Mouse (Mus musculus): ENCODE results near the gene Cyb561d1. TPM values are rescaled to one million over a fixed set of nuclear protein-coding genes. Genes with fewer than 3 reads are reported as not detected.
A peak's percentile ranks its signal among the peaks of the same experiment; 100 is the strongest.

The Cyb561d1 gene
- total RNA-seq, 1 experiment from 2014 or later, result 12.1 TPM

GRCm38 (mm10) chr3:108203621-108204325, 2.8 kb upstream of the Cyb561d1 start:
- peak; percentile 77 for DNase-seq

- DNase-seq, result no peak
These were observed 2.2 kb upstream of the Cyb561d1 start for GRCm38 (mm10) chr3:108203212-108203611.

GRCm38 (mm10) chr3:108202506-108202905, 1.5 kb upstream of the Cyb561d1 start:
- no peak for DNase-seq

- DNase-seq, result no peak
These were observed 1.8 kb downstream of the Cyb561d1 start for GRCm38 (mm10) chr3:108199231-108199630.

- DNase-seq, result no peak
These were observed 3.9 kb downstream of the Cyb561d1 start for GRCm38 (mm10) chr3:108197066-108197497.

- no peak for DNase-seq
These were observed 4.9 kb downstream of the Cyb561d1 start for GRCm38 (mm10) chr3:108195941-108196590.

GRCm38 (mm10) chr3:108195287-108195686, 5.7 kb downstream of the Cyb561d1 start:
- no peak for DNase-seq

GRCm38 (mm10) chr3:108193686-108194085, 7.3 kb downstream of the Cyb561d1 start:
- DNase-seq, result no peak

- no peak for DNase-seq
These were observed 11.1 kb downstream of the Cyb561d1 start for GRCm38 (mm10) chr3:108189897-108190296.

GRCm38 (mm10) chr3:108188716-108189490, 12.1 kb downstream of the Cyb561d1 start:
- no peak for DNase-seq

- no peak for DNase-seq
These were observed 13.8 kb downstream of the Cyb561d1 start for GRCm38 (mm10) chr3:108187111-108187795.

- DNase-seq, result peak; percentile 70
These were observed 14.6 kb downstream of the Cyb561d1 start, which contains the start of gene Amigo1 for GRCm38 (mm10) chr3:108186098-108187047. TSS of gene Amigo1 (plus strand) at chr3:108186335.

- DNase-seq, result no peak
These were observed 15.4 kb downstream of the Cyb561d1 start for GRCm38 (mm10) chr3:108185460-108186097.

GRCm38 (mm10) chr3:108184742-108185141, 16.3 kb downstream of the Cyb561d1 start:
- no peak for DNase-seq

GRCm38 (mm10) chr3:108180514-108180913, 20.5 kb downstream of the Cyb561d1 start:
- no peak for DNase-seq

- DNase-seq, result no peak
These were observed 22.0 kb downstream of the Cyb561d1 start for GRCm38 (mm10) chr3:108178756-108179715.

GRCm38 (mm10) chr3:108174672-108175531, 26.1 kb downstream of the Cyb561d1 start:
- peak; percentile 58 for DNase-seq

GRCm38 (mm10) chr3:108169199-108169598, 31.8 kb downstream of the Cyb561d1 start:
- DNase-seq, result no peak

Data from adrenal gland, postnatal 25 days (tissue).